Mouse (Mus musculus) embryo, embryonic 10 days (tissue): Measurements from ENCODE around the gene Gm29289.
"Not testable (repeated sequence)": the region's sequence is repeated elsewhere in the genome, so short reads cannot be mapped to it uniquely, and the experiment has no call there.

Experiments
- DNase-seq: peaks from one replicate; pipeline ENCODE4 v3.0.0-alpha.2; 2015; ENCODE audit warnings: low spot score

Gm29289 gene

GRCm38 (mm10) chrY:2932282-2932681 is at the start of gene Gm29289:
TSS of gene Gm29289 (plus strand) at chrY:2932582.
- not testable (repeated sequence) for DNase-seq

- not testable (repeated sequence) for DNase-seq
Measured at GRCm38 (mm10) chrY:2900689-2901088, 31.7 kb upstream of the Gm29289 start, which contains the start of gene Gm10352. TSS of gene Gm10352 (plus strand) at chrY:2900989.
